Mouse (Mus musculus) liver, adult 2 months (tissue): ENCODE data around the gene Timp2. TPM values are rescaled to one million over a fixed set of nuclear protein-coding genes. Genes with fewer than 3 reads are reported as not detected.

Source experiments
- DNase-seq: peaks from one replicate; pipeline ENCODE4 v3.0.0-alpha.2; 2011; ENCODE audit warnings: low read depth, low spot score; ENCODE audit errors: extremely low read depth
- H3K27ac ChIP-seq: fragments of 200-500 bp; replicated peaks from 2 replicates; pipeline ENCODE4 v1.5.1; 2012; ENCODE audit warnings: low read depth, mild to moderate bottlenecking, control low read depth, inconsistent platforms, low read length; ENCODE audit not compliant: insufficient read depth
- H3K27me3 ChIP-seq: fragments of 200-500 bp; 2 replicates; pipeline ENCODE4 v1.6.1; 2012; ENCODE audit warnings: mild to moderate bottlenecking, moderate library complexity, low read length, inconsistent platforms; ENCODE audit not compliant: control insufficient read depth, insufficient read depth
- H3K36me3 ChIP-seq: fragments of 200-500 bp; 2 replicates; pipeline ENCODE4 v1.6.1; 2012; ENCODE audit warnings: low read length, inconsistent platforms; ENCODE audit not compliant: control insufficient read depth, insufficient read depth
- H3K4me1 ChIP-seq: fragments of 200-500 bp; 2 replicates; pipeline ENCODE4 v1.6.1; 2011; ENCODE audit warnings: low read length; ENCODE audit not compliant: control insufficient read depth, insufficient read depth
- H3K4me3 ChIP-seq: fragments of 200-500 bp; 2 replicates; pipeline ENCODE4 v1.5.1; 2011; ENCODE audit warnings: low read depth, mild to moderate bottlenecking, control low read depth, low read length, moderate library complexity; ENCODE audit not compliant: insufficient read depth
- H3K79me2 ChIP-seq: fragments of 200-500 bp; 2 replicates; pipeline ENCODE4 v1.6.1; 2012; ENCODE audit warnings: inconsistent platforms, mild to moderate bottlenecking, low read length, moderate library complexity; ENCODE audit not compliant: control insufficient read depth, insufficient read depth
- H3K9ac ChIP-seq: fragments of 200-500 bp; 2 replicates; pipeline ENCODE4 v1.6.1; 2012; ENCODE audit warnings: low read depth, mild to moderate bottlenecking, control low read depth, inconsistent platforms, low read length
- CTCF ChIP-seq: fragments of 200-500 bp; IDR thresholded peaks from 2 replicates; pipeline ENCODE4 v1.5.1; 2011; ENCODE audit warnings: low read depth, low read length, control low read depth
- POLR2A ChIP-seq: fragments of 200-500 bp; IDR thresholded peaks from 2 replicates; pipeline ENCODE4 v1.6.1; 2011; ENCODE audit warnings: low read length, control low read depth; ENCODE audit not compliant: insufficient read depth; ENCODE audit errors: extremely low read depth
- WGBS: fragments of 180-500 bp; shearing (Covaris S2); methylation state at CpG from one replicate; pipeline ENCODE4 v1.1.7; 2018; 5-methylcytosine and 5-hydroxymethylcytosine counted together
- polyA plus RNA-seq: library from polyadenylated mRNA; depleted of rRNA; stranded (reverse); fragments of >200 nt; gene quantifications from 2 replicates; pipeline ENCODE4 v1.2.3, GENCODE M21; 2012
- total RNA-seq: library from RNA; depleted of rRNA; stranded (reverse); fragments of >200 nt; gene quantifications from 2 replicates; pipeline ENCODE4 v1.2.3, GENCODE M21; 2014

Gene Timp2
- total and polyA plus RNA-seq, 2 experiments, result 2.6 to 7.9 TPM

DNA sequence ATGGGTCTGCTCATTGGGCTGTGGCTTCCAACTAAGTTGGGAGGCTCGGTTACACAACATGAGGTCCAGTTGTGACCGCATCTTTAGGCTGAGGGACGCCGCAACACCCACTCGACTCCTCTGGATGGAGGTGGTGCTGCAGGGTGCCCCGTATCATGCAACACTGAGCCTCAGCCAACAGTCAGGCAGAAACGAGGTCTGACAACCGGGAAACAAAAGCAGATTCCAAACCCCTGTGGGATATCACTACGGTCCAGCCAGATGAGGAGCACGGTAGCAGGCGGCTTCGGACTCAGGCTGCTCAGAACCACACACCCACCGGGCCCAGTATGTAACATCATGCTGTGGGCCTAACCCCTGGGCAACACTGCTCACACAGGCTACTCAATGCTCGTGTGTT, 25.2 kb downstream of the Timp2 start:
- no peak for DNase-seq
- TF ChIP-seq CTCF (no peak), POLR2A (no peak)
- no peak overlapping the region for H3K4me3 ChIP-seq
- no peaks in the 10 kb centered on the region for H3K79me2 ChIP-seq
- no peaks in the 10 kb centered on the region for H3K4me1 ChIP-seq
- H3K36me3 ChIP-seq, result no peaks in the 10 kb centered on the region
- 94% methylated on average over 14 of the region's 14 CpGs for WGBS
- no peak overlapping the region for H3K9ac ChIP-seq
- H3K27me3 ChIP-seq, result no peaks in the 10 kb centered on the region
- H3K27ac ChIP-seq, result no peak overlapping the region

DNA sequence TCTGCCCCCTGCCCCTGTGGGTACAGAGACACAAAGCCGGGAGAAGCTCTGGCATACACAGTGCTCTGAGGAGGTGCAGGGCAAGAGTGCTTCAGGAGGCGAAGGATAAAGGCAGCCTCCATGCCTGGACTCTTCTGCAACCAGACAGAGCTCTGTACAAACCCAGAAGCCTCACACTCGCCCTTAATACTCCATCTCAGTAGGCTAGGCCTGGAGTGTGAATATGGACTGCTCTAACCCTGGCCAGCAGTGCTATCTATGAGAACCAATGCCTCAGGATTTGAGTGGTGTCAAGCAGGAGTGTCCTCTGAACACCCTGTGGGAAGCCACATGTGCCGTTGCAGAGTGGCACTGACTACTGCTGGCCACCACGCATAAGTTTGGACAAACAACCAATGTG, 26.6 kb downstream of the Timp2 start:
- H3K4me3 ChIP-seq, result no peak overlapping the region
- 87% methylated on average over 5 of the region's 5 CpGs for WGBS
- H3K36me3 ChIP-seq, result no peaks in the 10 kb centered on the region
- no peak overlapping the region for H3K9ac ChIP-seq
- no peaks in the 10 kb centered on the region for H3K4me1 ChIP-seq
- no peak overlapping the region for H3K27ac ChIP-seq
- no peaks in the 10 kb centered on the region for H3K27me3 ChIP-seq
- DNase-seq, result no peak
- TF ChIP-seq CTCF (no peak), POLR2A (no peak)
- H3K79me2 ChIP-seq, result no peaks in the 10 kb centered on the region

DNA sequence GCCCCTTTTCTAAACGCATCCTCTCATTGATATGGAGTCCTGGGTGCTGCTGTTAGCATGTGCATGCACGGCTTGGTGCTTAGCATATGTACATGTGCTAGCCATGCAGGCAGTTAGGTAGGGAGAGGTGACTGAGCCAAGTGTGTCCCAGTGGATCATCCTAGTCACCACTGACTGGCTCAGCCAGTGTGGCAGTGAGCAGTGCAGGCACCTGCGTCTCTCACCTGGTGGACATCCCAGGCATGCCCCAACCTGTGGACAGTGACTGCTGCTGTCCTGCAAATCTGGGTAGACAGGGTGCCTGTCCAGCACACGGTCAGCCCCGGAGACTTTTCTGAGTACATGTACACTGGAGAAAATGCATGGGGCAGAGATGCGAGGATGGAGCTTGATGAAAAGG, 27.0 kb downstream of the Timp2 start:
- H3K9ac ChIP-seq, result no peak overlapping the region
- no peak overlapping the region for H3K4me3 ChIP-seq
- no peak for TF ChIP-seq POLR2A
- no peak for TF ChIP-seq CTCF
- no peaks in the 10 kb centered on the region for H3K79me2 ChIP-seq
- H3K27ac ChIP-seq, result no peak overlapping the region
- WGBS, result 86% methylated on average over 6 of the region's 6 CpGs
- H3K27me3 ChIP-seq, result no peaks in the 10 kb centered on the region
- no peaks in the 10 kb centered on the region for H3K36me3 ChIP-seq
- H3K4me1 ChIP-seq, result no peaks in the 10 kb centered on the region
- DNase-seq, result no peak

DNA sequence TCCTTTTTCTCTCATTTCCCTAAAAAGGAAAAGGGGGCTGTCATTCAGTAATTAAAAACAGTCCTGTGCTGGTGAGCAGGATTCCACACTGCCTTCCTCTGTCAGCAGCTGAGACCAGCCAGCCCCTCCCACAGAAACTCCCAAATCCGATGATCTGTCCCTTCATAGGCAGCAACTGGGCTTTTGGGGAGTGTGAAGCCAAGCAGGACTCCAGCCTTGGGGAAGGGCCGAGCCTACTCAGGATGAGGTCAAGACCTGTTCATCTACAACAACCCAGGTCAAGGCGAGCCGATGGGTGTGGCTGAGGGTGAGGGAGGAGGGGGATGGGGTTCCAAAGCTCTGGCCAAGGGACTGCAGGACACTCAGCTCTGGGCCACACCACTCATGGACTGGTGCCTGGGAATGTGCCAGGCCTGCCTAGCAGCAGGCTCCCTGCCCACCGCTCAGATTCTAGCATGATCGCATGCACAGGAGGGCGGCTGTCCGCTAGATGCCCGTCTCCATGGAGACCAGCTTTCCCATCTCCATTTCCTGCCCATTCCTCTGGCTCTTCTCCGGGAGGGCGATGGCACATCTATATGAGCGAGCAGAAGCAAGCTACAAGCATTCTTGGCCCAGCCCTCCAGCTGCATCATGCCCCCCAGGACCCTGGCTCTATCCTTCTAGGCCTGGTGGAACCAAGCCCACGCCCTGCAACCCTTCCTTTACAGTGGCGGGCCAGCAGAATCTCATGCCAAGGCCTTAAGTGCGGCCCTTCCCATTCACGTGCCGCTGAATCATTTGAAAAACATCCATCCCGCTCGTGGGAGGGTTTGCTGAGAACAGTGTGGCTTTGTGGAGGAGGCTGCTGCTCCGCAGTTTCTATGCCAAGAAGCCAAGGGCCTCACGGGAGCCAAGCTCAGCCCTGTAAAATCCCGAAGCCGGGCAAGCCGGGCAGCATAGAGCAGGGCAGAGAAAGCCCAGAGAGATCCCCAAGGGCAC, 28.3 kb downstream of the Timp2 start:
- no peak for DNase-seq

DNA sequence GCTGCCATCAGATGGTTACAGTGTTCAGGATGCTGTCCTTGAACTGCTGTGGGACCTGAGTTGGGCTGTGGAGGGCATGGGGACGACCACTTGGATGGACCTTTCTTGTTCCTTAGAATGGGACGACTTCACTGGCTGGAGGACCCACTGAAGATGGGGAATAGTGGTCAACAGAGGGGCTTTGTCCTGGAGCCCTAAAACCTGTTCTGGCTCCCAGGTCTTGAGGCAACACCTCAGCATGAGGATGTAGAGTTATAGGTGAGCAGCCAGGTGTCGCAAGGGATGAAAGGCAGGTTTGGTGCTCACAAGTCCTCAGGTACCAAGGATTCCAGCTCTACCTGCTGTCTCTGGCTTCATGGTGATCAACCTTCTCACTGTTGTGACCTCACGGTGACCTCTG, 29.0 kb downstream of the Timp2 start:
- Histone ChIP-seq H3K27ac (no peak overlapping the region), H3K36me3 (no peaks in the 10 kb centered on the region), H3K4me3 (no peak overlapping the region), H3K27me3 (no peaks in the 10 kb centered on the region), H3K79me2 (no peaks in the 10 kb centered on the region), H3K4me1 (no peaks in the 10 kb centered on the region), H3K9ac (no peak overlapping the region)
- WGBS, result 76% methylated on average over 4 of the region's 4 CpGs
- DNase-seq, result no peak
- no peak for TF ChIP-seq POLR2A
- no peak for TF ChIP-seq CTCF

More for the DNA sequence above, 28.3 kb downstream of the Timp2 start:
- H3K27me3 ChIP-seq, result no peaks in the 10 kb centered on the region
- no peak overlapping the region for H3K27ac ChIP-seq
- H3K36me3 ChIP-seq, result no peaks in the 10 kb centered on the region
- H3K79me2 ChIP-seq, result no peaks in the 10 kb centered on the region
- TF ChIP-seq CTCF (no peak), POLR2A (no peak)
- no peaks in the 10 kb centered on the region for H3K4me1 ChIP-seq
- WGBS, result 85% methylated on average over 24 of the region's 24 CpGs
- H3K4me3 ChIP-seq, result no peak overlapping the region
- H3K9ac ChIP-seq, result no peak overlapping the region

DNA sequence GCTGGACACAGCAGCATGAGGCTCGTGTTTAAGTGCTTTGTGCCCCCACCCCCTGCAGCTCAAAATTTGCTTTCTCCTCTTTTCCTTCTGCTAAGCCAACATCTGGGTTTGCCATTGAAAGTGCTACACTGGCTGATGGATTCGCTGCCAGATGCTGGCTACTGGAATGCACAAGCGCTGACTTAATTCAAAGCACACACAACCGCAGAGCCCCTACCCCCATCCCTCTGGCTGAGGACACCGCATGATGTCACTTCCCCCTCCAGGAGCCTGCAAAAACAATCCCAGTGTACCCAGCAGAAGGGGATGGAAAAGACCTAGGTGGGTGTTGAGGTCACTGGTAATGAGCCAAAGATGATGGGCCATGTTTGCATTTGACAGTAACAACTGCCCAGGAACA, 31.0 kb downstream of the Timp2 start:
- H3K9ac ChIP-seq, result no peak overlapping the region
- TF ChIP-seq POLR2A (no peak), CTCF (no peak)
- H3K79me2 ChIP-seq, result no peaks in the 10 kb centered on the region
- H3K27me3 ChIP-seq, result no peaks in the 10 kb centered on the region
- no peak overlapping the region for H3K27ac ChIP-seq
- WGBS, result 77% methylated on average over 5 of the region's 5 CpGs
- H3K4me3 ChIP-seq, result no peak overlapping the region
- H3K36me3 ChIP-seq, result no peaks in the 10 kb centered on the region
- H3K4me1 ChIP-seq, result no peaks in the 10 kb centered on the region
- DNase-seq, result no peak
